Mouse (Mus musculus): ENCODE data around the gene Gnpat.

DNA sequence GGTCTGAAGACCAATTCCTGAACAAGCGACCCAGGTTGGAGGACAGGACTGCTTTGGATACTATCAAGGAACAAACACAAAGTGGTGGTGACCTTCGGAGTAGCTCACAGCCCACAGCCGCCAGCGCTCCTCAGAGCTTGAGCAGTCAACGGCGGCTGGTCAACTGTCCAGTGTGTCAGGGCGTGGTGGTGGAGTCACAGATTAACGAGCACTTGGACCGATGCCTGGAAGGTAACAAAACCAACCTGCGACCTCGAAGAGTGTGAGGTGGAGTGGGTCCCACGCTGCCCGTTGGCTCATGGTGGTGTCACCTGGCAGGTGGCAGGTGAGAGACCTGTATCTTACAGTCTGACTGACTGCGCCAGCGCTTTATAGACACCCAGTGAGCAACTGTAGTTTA lies 40.4 kb downstream of the Gnpat start:
- no peak for TF ChIP-seq CTCF (IDR thresholded peaks at IDR 0.05; ENCODE audit: extremely low read depth, insufficient read depth, low read length)
- no peak for TF ChIP-seq POLR2A (IDR thresholded peaks at IDR 0.05; ENCODE audit: extremely low read depth, insufficient read depth, low read length)

Measured in cortical plate, adult 2 months (tissue).